Mouse (Mus musculus): ENCODE measurements around the gene Rplp0.
"Not testable (repeated sequence)": the region's sequence is repeated elsewhere in the genome, so short reads cannot be mapped to it uniquely, and the experiment has no call there.

The Rplp0 gene

DNA sequence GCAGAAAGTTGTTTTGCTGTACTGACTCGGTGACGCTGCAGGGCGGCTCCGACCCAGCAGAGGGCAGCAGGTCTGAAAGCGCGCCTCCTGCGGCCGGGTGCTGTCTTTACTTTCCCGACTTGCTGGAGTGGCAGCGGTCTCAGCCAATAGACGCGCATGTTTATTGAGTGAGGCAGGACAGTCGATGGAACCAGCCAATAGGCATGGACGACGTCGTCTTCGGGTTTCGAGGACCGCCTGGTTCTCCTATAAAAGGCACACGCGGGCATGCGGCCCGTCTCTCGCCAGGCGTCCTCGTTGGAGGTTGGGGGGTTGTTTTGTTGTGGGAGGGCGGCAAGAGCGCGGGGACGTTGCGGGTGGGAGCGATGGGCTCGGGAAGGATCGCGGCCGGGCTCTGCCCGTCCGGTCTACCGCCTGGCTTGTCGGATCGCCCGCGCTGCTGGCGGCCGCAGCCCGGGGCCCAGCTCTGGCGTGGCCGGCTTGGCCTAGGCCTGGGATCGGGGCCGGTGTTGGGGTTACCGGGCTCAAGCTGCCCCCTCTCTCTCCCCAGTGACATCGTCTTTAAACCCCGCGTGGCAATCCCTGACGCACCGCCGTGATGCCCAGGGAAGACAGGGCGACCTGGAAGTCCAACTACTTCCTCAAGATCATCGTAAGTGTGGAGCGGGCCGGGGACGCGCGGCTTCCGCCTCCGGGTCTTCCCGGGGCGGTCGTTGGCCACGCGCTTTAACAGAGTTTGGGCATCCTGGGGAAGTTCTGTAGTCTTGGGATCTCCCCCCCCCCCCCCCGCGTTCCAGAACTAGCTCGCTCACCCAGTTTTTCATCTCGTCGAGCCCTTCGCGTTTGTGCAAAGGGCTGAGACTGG lies at the start of gene Rplp0:
TSS of gene Rplp0 (plus strand) at position 231 of the 865 bp plus-strand sequence.
- peak; percentile 99 to 100 for DNase-seq (ENCODE audit: low read depth in 2 of 2, low spot score in 2 of 2)

DNA sequence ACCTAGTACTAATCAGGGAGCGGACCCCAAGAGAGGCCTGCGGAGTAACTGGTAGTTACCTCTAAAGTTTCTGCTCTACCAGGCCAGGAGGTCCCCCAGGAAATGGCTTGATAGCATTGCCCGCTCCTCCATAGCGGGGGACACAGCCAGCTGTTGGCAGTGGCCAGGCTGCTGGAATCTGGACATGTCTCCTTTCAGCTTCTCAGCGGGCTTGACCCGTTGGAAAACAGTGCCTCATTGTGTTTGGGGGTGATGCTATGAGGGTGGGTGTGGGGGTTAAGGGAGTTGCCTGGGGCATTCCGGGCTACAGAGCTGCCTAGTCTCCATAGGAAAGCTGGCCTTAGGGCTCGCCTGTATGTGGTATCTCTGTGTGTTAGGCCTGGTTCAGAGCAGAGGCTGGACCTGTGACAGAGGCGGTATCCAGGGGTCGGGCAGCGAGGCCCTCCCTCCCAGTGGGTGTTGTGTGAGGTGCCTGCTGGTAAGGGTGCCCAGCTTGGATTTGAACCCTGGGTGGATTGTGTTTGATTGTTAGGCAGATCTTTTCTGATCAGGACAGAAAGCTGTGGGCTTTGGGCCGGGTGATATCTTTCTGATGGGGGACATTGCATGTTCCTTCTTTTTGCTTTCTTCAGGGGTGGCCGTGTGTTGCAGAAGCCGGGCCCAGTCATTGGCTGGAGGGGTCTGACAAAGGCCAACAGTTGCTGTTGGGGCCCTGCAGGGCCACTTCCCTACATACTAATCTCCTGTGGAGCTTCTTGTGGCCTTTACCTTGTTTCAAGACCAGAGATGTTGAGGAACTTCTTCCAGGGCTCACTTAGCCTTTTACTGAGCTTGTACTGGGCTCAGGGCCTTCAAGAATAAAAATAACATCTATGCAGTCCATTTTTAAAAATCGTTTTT lies 49.2 kb upstream of the Rplp0 start:
- DNase-seq (ENCODE audit: low read depth in 2 of 2, low spot score in 2 of 2): no peak

DNA sequence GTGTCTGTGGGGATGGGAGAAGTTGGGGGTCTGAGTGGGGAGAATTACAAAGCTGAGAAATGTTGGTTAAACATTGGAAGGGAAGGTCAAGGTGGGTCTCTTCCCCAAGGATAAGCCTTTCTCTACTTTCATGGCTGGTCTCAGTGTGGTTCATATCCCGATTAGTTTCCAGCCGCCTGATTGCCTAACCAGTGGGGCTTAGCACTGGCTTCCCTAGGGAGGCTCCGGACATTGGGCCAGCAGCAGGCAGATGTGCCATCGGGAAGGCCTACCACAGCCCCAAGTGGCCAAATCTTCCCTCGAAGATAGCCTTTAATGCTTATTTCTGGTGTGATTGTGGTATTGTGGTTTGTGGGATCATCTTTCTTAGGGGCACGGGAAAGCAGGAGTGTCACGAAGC lies 46.9 kb upstream of the Rplp0 start:
- no peak for DNase-seq (ENCODE audit: low read depth in 2 of 2, low spot score in 2 of 2)

DNA sequence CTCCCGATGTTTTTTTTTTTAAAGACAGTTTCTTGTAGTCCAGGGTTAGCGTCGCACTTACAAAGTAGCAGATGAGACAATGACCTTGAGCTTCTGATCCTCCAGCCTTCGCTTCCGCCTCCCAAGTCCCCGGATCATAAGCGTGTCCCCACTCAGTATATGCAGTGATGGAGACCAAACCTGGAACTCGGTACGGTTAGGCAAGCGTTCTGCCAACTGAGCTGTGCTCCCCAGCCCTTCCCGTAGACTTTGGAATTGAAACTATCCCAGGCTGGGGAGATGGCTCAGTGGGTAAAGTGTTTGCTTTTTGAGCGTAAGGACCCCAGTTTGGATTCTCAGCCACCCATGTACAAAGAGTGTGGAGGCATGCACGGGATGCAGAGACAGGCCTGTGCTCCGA lies 46.0 kb upstream of the Rplp0 start:
- no peak for DNase-seq (ENCODE audit: low read depth in 2 of 2, low spot score in 2 of 2)

DNA sequence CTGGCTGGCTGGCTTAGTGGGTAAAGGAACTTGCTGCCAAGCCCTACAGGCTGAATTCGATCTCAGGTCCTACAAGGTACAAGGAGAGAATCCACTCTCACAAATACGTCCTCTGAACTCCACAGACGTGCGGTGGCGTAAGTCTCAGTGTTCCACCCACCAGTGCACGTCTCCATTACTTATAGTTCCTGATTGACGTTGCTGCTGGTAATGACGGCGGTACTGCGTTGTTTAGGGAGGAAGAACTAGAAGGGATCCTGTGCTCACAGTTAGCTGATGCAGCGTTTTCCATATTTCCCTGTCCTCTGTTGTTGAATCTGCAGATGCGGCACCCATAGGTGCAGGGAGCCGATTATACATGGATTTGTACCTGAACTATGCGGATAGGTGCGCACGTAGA lies 45.5 kb upstream of the Rplp0 start:
- DNase-seq (ENCODE audit: low read depth in 2 of 2, low spot score in 2 of 2): no peak

DNA sequence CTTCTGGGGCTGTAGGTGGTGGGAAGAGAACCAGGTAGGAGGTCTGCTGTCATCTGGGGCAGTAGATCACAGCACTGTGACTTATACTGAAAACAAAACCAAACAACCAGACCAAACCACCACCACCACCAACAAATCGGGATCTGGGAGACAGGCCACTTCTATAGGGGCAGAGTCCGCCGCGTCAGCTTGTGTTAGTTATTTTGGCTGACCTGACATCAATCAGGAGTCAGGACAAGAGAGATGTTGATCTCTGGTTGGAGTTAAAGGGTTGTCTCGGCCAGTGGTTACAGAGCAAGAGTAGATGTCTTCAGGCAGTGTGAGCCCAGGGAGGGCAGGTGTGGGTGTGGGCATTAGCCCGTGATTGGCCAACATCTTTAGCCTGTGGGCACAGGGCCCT lies 44.9 kb upstream of the Rplp0 start:
- no peak for DNase-seq (ENCODE audit: low read depth in 2 of 2, low spot score in 2 of 2)

DNA sequence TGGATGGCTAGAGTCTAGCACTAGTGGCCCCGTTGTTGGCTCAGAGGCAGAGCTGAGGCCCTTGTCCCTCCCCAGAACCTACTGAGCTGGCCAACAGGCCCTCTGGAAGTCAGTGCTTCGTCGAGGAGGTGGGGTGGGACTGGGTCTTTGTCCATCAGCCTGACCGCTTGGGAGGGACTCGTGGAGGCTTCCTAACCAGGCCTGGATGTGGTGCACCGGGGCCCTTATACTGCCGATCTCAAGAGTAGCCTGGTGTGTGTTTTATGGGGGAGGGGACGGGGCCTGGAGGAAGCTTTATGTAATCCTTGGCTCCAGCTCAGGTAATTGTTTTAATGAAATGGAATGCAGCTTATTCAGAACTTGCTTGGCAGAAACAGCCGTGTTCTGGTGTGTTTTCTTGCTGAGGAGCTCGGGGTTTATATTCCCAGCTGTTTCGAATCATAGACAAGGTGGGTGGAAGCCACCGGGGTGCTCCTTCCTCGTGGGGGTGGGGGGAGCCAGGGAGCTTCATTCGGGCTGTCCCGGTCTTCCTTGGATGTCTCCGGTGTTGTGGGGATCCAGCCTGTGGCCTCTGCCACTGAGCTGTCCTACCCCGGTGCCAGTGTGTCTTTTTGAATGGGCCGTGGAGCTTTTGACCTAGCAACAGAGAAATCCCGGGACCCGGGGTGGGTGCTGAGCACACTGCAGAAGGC lies 44.2 kb upstream of the Rplp0 start:
- DNase-seq (ENCODE audit: low read depth in 2 of 2, low spot score in 2 of 2): no peak

DNA sequence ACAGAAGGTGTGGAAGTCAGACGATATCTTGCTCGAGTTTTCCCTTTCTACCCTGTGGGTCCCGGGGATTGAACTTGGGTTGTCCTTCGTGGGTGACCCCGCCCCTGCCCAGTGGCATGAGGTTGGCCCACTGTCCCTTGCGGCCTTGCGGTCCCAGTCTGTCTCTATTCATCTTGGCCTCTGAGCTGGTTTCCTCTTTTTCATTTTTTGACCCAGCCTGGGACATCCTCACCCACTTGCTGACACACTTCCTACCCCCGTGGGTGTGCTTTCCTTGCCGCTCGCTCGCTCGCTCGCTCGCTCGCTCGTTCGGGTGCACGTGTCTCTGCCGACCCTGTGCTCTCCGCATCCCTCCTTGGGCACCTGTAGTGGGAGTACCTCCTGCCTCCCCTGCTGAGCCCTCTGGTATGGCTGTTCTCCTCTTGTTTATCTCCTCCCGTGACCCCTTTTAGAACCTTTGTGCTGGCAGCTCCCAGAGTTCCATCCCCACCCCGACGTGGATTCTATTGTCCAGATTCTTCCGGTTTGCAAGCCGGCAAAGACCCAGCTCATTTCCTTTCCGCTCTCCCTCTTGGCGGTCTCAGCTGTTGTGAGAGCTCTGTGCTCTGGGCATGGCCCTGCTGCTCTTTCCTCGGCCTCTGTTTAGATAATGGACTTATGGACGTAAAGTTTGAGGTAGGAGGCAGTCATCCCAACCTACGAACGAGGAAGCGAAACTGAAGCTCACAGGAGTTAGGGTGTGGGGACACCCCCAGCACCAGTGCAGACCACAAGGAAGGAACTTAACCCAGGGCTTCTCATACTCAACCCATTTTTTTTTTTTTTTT lies 43.0 kb upstream of the Rplp0 start:
- DNase-seq (ENCODE audit: low read depth in 2 of 2, low spot score in 2 of 2): peak in 1 of 2 experiments; percentile 25

DNA sequence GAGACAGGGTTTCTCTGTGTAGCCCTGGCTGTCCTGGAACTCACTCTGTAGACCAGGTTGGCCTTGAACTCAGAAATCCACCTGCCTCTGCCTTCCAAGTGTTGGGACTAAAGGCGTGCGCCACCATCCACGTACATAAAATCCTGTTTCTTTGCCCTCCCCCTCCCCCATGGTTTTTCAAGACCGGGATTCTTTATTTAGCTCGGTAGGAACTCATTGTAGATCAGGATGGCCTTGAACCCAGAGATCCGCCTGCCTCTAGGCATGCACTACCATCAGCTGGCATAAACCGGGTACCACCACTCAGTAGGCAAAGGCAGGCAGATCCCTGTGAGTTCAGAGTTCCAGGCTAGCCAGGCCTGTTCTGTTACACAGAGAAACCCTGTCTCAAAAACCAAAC lies 42.4 kb upstream of the Rplp0 start:
- no peak for DNase-seq (ENCODE audit: low read depth in 2 of 2, low spot score in 2 of 2)

DNA sequence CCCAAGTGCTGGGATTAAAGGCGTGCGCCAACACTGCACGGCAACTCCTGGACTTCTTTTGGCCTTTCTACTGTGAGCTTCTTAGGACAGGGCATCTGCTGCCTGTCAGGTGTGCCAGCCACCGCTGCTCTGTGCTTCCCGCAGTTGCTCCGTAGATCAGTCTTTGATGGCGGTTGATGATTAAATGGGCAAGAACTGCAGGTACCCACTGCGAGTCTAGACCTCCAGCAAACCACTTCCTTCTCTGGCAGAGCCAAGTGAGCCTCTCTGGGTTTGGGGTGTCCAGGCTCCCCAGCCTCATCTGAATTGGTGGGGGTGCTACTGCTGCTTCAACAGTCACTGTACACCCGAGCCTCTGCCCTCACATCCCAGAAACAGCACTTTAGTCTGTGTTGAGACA lies 41.8 kb upstream of the Rplp0 start:
- DNase-seq (ENCODE audit: low read depth in 2 of 2, low spot score in 2 of 2): no peak

DNA sequence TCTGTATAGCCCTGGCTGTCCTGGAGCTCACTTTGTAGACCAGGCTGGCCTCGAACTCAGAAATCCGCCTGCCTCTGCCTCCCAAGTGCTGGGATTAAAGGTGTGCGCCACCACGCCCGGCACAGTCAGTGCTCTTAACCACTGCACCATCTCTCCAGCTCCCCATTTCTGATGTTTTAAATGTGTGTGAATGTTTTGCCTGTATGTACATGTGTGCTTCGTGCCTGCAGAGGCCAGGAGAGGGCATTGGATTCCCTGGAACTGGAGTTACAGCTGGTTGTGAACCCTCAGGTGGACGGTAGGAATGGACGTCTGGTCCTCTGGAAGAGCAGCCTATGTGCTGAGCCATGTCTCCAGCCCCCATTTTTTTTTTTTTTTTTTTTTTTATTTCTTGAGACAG lies 41.1 kb upstream of the Rplp0 start:
- DNase-seq (ENCODE audit: low read depth in 2 of 2, low spot score in 2 of 2): not testable (repeated sequence)

DNA sequence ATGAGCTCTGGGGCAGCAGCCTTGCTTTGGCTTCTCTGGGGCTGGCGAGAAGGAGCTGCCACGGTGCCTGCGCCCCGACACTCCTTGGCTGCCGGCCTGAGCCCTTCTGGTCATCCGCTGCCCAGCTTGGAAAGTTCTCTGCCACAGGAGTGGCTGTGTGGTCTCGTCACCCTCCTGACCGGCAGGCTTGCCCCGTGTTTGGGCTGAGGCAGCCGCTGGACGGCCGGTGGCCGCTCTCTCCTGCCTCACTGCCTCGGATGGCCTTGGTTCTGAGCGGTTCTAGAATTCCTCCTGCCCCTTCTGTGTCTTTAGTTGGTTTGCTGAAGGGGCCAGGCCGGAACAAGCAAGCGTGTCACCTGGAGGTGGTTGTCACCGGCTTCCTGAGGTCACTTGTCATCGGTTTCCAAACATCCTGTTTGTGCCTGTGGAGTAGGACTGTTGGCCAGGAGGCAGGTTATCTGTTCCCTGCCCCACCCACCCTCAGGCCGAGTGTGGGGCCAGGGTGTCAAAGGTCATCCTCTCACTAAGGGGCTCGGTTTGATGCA lies 38.9 kb upstream of the Rplp0 start:
- no peak for DNase-seq (ENCODE audit: low read depth in 2 of 2, low spot score in 2 of 2)

DNA sequence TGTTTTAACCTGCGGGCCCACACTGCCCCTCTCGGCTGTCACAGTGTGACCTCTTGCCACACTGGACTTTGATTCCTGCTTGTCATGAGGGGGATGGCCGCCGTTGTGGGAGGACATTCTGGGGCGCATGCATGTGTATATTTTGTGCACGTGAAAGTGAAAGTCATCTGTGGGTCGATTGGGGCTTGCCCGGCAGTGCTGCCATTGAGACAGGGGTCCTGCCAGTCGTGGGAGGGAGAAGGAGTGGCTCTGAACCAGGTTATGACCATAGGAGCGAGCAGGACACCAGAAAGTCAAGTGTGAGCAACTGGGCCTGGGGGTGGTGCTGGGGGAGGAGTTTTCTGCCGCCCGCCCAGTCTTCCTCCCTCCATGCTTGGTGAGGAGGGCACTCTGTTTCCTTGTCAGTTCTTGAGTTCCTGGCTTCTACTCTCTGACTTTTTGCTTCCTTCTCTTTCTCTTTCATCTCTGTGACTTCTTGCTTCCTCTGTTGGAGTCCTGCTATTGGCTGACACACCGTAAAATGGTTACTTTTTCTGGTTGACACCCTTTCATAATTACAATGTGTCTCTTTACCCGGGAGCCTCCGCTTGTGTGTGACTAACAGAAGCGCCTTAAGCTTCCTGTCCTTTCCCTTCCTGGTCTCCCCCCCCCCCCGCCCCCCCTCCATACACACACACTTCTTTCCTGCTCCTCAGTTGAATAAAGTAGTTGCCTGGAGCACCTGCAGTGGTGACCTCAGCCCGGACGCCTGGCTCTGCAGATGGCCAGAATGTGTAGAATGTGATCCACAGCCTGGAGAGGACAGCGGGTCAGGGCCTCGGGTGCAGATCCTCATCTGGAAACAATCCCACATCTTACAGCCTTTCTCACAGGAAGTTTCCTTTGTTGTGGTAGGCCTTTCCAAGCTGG lies 37.5 kb upstream of the Rplp0 start:
- DNase-seq (ENCODE audit: low read depth in 2 of 2, low spot score in 2 of 2): peak; percentile 45 to 59

DNA sequence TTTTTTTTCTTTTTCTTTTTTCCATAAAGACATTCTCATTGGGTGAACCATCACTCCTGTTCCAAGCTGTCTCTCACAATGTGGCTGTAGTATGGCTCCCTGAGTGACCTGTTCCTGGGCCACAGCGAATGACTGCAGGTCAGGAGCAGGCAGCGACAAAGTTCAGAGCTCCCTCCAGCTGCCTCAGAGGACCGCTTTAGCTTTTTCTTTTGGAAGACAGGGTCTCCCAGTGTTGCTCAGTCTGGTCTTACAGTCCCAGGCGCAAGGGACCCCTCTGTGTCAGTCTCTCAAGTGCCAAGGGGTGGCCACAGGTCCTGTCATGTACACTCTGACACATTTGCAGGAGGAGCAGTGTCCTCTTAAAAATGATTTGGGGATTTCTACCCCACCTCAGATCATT lies 36.7 kb upstream of the Rplp0 start:
- DNase-seq (ENCODE audit: low read depth in 2 of 2, low spot score in 2 of 2): no peak

DNA sequence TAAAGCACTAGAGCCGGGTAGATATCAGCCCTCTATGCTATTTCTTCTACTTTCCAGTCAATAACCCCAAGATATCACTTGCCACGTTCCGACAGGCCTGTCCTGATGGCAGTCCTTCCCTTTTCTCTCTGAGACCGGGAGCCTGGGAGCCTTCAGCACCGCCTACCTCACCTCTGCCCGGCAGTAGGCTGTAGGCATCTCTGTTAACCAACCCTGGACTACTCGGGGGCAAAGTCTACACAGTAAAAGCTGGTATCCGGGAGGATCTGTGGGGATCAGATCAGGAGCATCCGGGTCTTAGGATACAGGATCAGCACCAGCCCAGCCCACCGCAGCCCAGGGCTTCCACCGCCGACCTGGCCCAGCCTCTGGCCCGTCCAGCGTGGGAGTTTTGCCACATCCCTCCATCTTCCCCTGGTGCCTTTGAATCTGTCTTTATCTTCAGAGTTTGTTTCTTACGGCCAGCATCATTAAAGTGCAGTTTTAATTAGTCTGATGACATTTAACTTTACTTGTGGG lies 36.2 kb upstream of the Rplp0 start:
- DNase-seq (ENCODE audit: low read depth in 2 of 2, low spot score in 2 of 2): no peak

DNA sequence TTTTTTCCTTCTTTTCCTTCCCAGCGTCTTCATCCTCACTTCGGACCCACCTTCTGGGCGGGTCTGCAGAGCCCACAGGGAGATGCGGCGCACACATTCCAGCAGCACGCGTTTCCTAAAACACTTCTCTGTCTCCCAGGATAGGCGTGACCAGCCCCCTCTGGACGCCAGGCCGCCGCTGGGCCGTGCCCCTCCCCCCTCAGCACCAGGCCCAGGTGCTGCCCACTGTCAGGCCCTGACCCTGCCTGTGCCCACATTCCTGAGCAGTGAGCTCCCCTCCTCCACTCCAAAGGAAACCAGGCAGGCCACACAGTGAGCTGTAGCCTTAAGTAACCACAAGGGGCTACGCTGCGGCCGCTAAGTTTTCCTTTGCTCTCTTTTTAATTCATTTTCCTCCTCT lies 35.3 kb upstream of the Rplp0 start:
- DNase-seq (ENCODE audit: low read depth in 2 of 2, low spot score in 2 of 2): no peak

DNA sequence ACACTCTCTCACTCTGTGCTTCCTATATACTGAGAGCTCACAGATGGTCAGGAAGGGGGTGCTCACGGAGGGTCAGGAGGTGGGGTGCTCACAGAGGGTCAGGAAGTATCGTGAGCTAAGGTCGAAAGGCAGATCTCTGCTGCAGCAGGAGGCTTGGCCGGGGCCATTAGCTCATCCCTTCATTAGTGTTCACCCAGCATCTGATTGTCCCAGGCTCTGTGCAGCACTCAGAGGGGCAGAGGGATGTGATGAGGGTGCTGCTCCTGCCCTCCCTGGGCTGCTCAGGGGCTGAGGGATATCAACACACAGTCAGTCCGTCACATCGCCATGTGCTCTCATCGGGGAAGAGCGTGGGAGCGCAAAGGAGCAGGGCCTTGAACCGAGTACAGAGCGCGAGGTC lies 34.8 kb upstream of the Rplp0 start:
- DNase-seq (ENCODE audit: low read depth in 2 of 2, low spot score in 2 of 2): no peak

DNA sequence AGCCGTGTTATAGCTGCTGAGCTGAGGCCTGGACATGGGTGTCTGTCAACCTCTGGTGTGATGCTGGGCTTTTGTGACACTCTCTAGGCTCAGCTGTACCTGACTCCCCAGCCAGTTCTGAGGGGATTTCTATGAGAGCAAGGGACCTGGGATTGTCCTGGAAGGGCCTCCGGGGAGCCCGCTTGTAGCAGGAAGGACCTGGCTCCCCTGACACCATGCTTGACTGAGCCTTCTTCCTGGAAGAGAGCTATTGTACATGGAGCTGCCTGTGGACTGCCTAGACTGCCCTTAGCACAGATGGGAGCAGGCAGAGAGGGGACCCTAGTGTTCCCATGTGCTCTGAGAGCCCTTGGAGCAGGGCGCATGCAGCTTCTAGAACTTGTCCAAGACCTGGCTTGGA lies 33.9 kb upstream of the Rplp0 start:
- DNase-seq (ENCODE audit: low read depth in 2 of 2, low spot score in 2 of 2): no peak

DNA sequence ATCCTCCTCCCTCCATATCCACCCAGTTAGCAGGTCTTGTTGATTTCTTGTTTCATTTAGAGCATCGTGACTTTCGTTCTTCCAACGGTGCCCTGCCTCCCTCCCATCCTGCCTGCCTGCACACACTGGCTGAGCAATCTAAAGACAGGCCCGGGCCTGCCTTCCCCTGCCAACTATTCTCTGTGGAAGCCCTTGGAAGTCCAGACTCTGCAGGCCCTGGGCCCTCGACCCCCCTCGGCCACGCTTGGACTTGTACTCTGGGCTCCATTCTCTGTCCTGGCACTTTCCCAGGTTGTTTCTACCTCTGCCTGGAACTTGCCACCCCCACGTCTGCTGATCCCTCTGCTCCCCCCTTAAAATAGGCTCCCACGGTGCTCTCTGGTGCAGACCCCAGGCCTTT lies 33.3 kb upstream of the Rplp0 start:
- no peak for DNase-seq (ENCODE audit: low read depth in 2 of 2, low spot score in 2 of 2)
